Mouse (Mus musculus): ENCODE results near the gene Pmepa1. TPM values are rescaled to one million over a fixed set of nuclear protein-coding genes. Genes with fewer than 3 reads are reported as not detected.

Gene Pmepa1
- total RNA-seq, 2 experiments from 2014 or later, result 61.8 to 63.4 TPM

GRCm38 (mm10) chr2:173228567-173228966 lies 47.8 kb downstream of the Pmepa1 start:
- DNase-seq (ENCODE audit: low spot score in 2 of 2), result no peak

- no peak for DNase-seq (ENCODE audit: low spot score in 2 of 2)
These were observed 49.5 kb downstream of the Pmepa1 start for GRCm38 (mm10) chr2:173226792-173227191.

- no peak for DNase-seq (ENCODE audit: low spot score in 2 of 2)
These were observed 50.4 kb downstream of the Pmepa1 start for GRCm38 (mm10) chr2:173225906-173226305.

- no peak for DNase-seq (ENCODE audit: low spot score in 2 of 2)
These were observed 51.5 kb downstream of the Pmepa1 start for GRCm38 (mm10) chr2:173224832-173225231.

GRCm38 (mm10) chr2:173224097-173224496 lies 52.2 kb downstream of the Pmepa1 start:
- DNase-seq (ENCODE audit: low spot score in 2 of 2), result no peak

- no peak for DNase-seq (ENCODE audit: low spot score in 2 of 2)
These were observed 52.8 kb downstream of the Pmepa1 start for GRCm38 (mm10) chr2:173223496-173223895.

- no peak for DNase-seq (ENCODE audit: low spot score in 2 of 2)
These were observed 55.6 kb downstream of the Pmepa1 start for GRCm38 (mm10) chr2:173220754-173221153.

- no peak for DNase-seq (ENCODE audit: low spot score in 2 of 2)
These were observed 56.9 kb downstream of the Pmepa1 start for GRCm38 (mm10) chr2:173219256-173219954.

- no peak for DNase-seq (ENCODE audit: low spot score in 2 of 2)
These were observed 57.8 kb downstream of the Pmepa1 start, which contains the start of gene Zbp1 for GRCm38 (mm10) chr2:173218416-173219141. Gene Zbp1 (minus strand): TSS chr2:173218923.

GRCm38 (mm10) chr2:173217763-173218258 lies 58.5 kb downstream of the Pmepa1 start:
- no peak for DNase-seq (ENCODE audit: low spot score in 2 of 2)

- DNase-seq (ENCODE audit: low spot score in 2 of 2), result no peak
These were observed 59.1 kb downstream of the Pmepa1 start for GRCm38 (mm10) chr2:173217246-173217645.

- DNase-seq (ENCODE audit: low spot score in 2 of 2), result peak in 1 of 2 experiments; percentile 1
These were observed 59.5 kb downstream of the Pmepa1 start for GRCm38 (mm10) chr2:173216840-173217239.

- DNase-seq (ENCODE audit: low spot score in 2 of 2), result no peak
These were observed 64.1 kb downstream of the Pmepa1 start for GRCm38 (mm10) chr2:173212227-173212626.

- DNase-seq (ENCODE audit: low spot score in 2 of 2), result no peak
These were observed 67.1 kb downstream of the Pmepa1 start for GRCm38 (mm10) chr2:173209091-173209815.

GRCm38 (mm10) chr2:173207051-173207450 lies 69.3 kb downstream of the Pmepa1 start:
- no peak for DNase-seq (ENCODE audit: low spot score in 2 of 2)

- DNase-seq (ENCODE audit: low spot score in 2 of 2), result no peak
These were observed 70.7 kb downstream of the Pmepa1 start for GRCm38 (mm10) chr2:173205563-173206099.

GRCm38 (mm10) chr2:173204671-173205070 lies 71.7 kb downstream of the Pmepa1 start:
- DNase-seq (ENCODE audit: low spot score in 2 of 2), result no peak

- DNase-seq (ENCODE audit: low spot score in 2 of 2), result no peak
These were observed 72.6 kb downstream of the Pmepa1 start for GRCm38 (mm10) chr2:173203726-173204125.

- DNase-seq (ENCODE audit: low spot score in 2 of 2), result no peak
These were observed 73.2 kb downstream of the Pmepa1 start for GRCm38 (mm10) chr2:173202924-173203689.

GRCm38 (mm10) chr2:173194796-173195195 lies 81.5 kb downstream of the Pmepa1 start:
- DNase-seq (ENCODE audit: low spot score in 2 of 2), result no peak
